Mouse (Mus musculus) kidney, adult 2 months (tissue): ENCODE measurements around the gene Ppfia4.

Experiments
- CTCF ChIP-seq: fragments of 200-500 bp; conservative IDR thresholded peaks from 2 replicates; pipeline ENCODE4 v1.5.1; 2011; ENCODE audit warnings: low read depth, mild to moderate bottlenecking, control low read depth, low read length, moderate library complexity, mixed read lengths; ENCODE audit not compliant: insufficient read depth, insufficient read length
- POLR2A ChIP-seq: fragments of 200-500 bp; IDR thresholded peaks from one replicate; pipeline ENCODE4 v1.6.1; 2011; ENCODE audit warnings: low read depth, low read length, control low read depth

- no peak for TF ChIP-seq POLR2A
- no peak for TF ChIP-seq CTCF
Observed at GRCm38 (mm10) chr1:134289598-134290099, 43.1 kb downstream of the Ppfia4 start, which contains the start of gene Myog.
